Mouse (Mus musculus) G1E (cell line): ENCODE measurements around the gene Tbxa2r.

Experiments
- CTCF ChIP-seq: IDR thresholded peaks from 2 replicates; pipeline ENCODE4 v1.5.1; 2012; ENCODE audit warnings: low read depth, low read length, inconsistent platforms, mixed read lengths
- GATA1 ChIP-seq: IDR thresholded peaks from 2 replicates; pipeline ENCODE4 v1.6.1; 2012; ENCODE audit warnings: borderline replicate concordance, low read length, inconsistent platforms, mixed read lengths
- GATA2 ChIP-seq: IDR thresholded peaks from 2 replicates; pipeline ENCODE4 v1.6.1; 2012; ENCODE audit warnings: low read depth, low read length, inconsistent platforms, borderline replicate concordance
- TAL1 ChIP-seq: conservative IDR thresholded peaks from 2 replicates; pipeline ENCODE4 v1.6.1; 2012; ENCODE audit warnings: low read depth, low read length, inconsistent platforms, mixed read lengths

GRCm38 (mm10) chr10:81301321-81301720 lies 27.2 kb upstream of the Tbxa2r start:
- TF ChIP-seq CTCF, result no peak
- TF ChIP-seq GATA2, result no peak
- TF ChIP-seq GATA1, result no peak
- TF ChIP-seq TAL1, result no peak
